Mouse (Mus musculus): ENCODE data around the gene Fggy. TPM values are rescaled to one million over a fixed set of nuclear protein-coding genes. Genes with fewer than 3 reads are reported as not detected.

Gene Fggy
- polyA plus RNA-seq, 1 experiment, result 2.7 TPM

DNA sequence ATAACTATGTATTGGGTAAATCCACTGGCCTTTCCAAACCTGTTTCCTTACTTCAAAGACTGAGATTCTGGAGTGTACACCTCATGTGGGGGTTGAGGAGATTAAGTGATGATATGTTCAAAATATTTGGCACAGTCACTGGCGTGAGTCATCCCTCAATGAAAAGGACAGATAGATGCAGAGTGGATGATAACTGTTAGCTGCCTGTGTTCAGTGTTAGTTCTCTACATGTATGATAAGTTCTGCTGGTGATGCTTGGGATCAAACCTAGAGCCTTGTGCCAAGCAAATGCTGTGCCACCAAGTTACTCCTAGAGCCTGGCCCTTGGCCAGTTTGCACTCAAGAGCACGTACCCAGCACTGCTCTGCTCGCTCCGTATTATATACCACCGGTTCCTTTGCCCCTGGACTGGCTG lies 304.4 kb downstream of the Fggy start:
- no peaks in the 10 kb centered on the region for H3K27me3 ChIP-seq (ENCODE audit: control insufficient read depth, insufficient read depth, low read length)
- no peak for TF ChIP-seq CTCF (IDR thresholded peaks at IDR 0.05; ENCODE audit: extremely low read depth, insufficient read depth, insufficient read length, insufficient replicate concordance)
- TF ChIP-seq POLR2A (IDR thresholded peaks at IDR 0.05; ENCODE audit: low read depth, low read length), result no peak
- H3K4me1 ChIP-seq (ENCODE audit: control insufficient read depth, insufficient read depth, insufficient read length), result no peaks in the 10 kb centered on the region
- no peak overlapping the region for H3K27ac ChIP-seq (ENCODE audit: insufficient read depth, low read length)
- H3K4me3 ChIP-seq (ENCODE audit: extremely low read depth, insufficient read depth, insufficient read length), result no peak overlapping the region
- 92% methylated on average over 5 of the region's 5 CpGs for WGBS
- no peaks in the 10 kb centered on the region for H3K36me3 ChIP-seq (ENCODE audit: control insufficient read depth, insufficient read depth, low read length)
- DNase-seq (ENCODE audit: low read depth in 1 of 2, low spot score in 2 of 2), result no peak

DNA sequence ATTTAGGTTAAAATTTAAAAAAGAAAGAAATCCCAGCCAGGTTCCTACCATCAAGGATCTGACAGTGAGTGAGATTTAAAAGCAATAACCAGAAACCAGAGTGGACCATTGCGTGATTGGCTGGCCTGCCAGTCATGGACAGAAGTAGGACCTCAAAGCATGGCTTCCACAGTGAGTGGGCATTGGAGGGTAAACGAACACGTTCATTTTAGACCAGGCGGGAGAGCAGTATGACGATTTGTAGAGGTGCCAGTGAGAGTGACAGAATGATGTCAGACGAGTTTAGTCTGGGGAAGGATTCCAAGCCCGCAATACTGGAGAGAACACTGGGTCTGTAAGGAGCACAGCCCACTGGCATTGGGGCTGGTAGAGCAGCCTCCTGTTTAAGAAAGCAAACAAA lies 305.0 kb downstream of the Fggy start:
- DNase-seq (ENCODE audit: low read depth in 1 of 2, low spot score in 2 of 2), result no peak
- TF ChIP-seq POLR2A (IDR thresholded peaks at IDR 0.05; ENCODE audit: low read depth, low read length) (no peak), CTCF (IDR thresholded peaks at IDR 0.05; ENCODE audit: extremely low read depth, insufficient read depth, insufficient read length, insufficient replicate concordance) (no peak)
- no peak overlapping the region for H3K27ac ChIP-seq (ENCODE audit: insufficient read depth, low read length)
- H3K4me3 ChIP-seq (ENCODE audit: extremely low read depth, insufficient read depth, insufficient read length), result no peak overlapping the region
- WGBS, result 89% methylated on average over 7 of the region's 7 CpGs
- no peaks in the 10 kb centered on the region for H3K4me1 ChIP-seq (ENCODE audit: control insufficient read depth, insufficient read depth, insufficient read length)
- H3K36me3 ChIP-seq (ENCODE audit: control insufficient read depth, insufficient read depth, low read length), result no peaks in the 10 kb centered on the region
- H3K27me3 ChIP-seq (ENCODE audit: control insufficient read depth, insufficient read depth, low read length), result no peaks in the 10 kb centered on the region

DNA sequence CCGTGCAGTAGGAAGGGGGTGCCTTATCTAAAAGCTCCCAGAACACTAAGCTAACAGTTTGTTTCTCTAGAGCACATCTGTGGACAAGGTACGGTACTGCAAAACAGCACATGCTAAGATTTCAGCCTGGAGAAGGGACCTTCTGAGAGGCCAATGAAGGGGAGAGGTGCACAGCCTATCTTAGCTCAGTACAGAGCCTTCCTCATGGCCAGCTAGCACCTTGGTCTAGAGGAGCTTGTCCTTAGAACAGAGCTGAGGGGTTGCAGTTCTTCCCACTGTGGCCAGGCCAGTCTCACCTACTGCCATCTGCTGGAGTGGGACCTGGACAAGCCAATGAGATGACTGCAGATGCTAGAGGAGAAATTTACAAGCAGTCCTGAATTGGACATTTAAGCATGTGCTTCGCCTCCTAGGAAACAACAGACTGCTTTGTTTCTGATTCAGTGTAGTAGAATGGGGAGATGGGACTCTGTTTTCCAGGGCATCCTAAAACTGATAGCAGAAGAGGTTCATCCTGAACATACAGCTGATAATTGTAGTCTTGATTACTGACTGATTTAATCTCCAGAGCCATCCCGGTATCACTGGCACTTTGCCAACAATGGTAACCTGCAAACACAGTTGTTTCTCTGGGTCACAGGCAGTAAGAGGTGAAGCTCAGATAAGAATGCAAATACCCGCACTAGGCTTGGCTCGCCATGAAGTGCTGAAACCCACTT lies 305.6 kb downstream of the Fggy start:
- Histone ChIP-seq H3K4me1 (ENCODE audit: control insufficient read depth, insufficient read depth, insufficient read length) (no peaks in the 10 kb centered on the region), H3K27ac (ENCODE audit: insufficient read depth, low read length) (no peak overlapping the region), H3K27me3 (ENCODE audit: control insufficient read depth, insufficient read depth, low read length) (no peaks in the 10 kb centered on the region), H3K4me3 (ENCODE audit: extremely low read depth, insufficient read depth, insufficient read length) (no peak overlapping the region), H3K36me3 (ENCODE audit: control insufficient read depth, insufficient read depth, low read length) (no peaks in the 10 kb centered on the region)
- WGBS, result 68% methylated on average over 6 of the region's 6 CpGs
- no peak for DNase-seq (ENCODE audit: low read depth in 1 of 2, low spot score in 2 of 2)
- TF ChIP-seq CTCF (IDR thresholded peaks at IDR 0.05; ENCODE audit: extremely low read depth, insufficient read depth, insufficient read length, insufficient replicate concordance) (no peak), POLR2A (IDR thresholded peaks at IDR 0.05; ENCODE audit: low read depth, low read length) (no peak)

DNA sequence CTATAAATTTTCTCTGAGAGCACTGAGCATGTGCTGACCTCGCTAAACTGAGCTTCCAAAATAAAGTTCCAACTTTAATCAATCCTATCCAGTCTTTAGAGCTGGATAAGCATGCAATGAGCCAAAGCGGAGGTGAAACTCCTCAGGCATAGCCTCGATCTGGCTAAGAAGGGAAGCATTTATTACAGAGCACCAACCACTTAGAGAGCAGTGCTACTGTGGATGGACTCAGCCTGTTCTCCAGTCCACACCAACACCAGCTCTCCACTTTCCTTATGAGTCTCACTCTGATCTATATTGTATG lies 306.1 kb downstream of the Fggy start:
- H3K4me3 ChIP-seq (ENCODE audit: extremely low read depth, insufficient read depth, insufficient read length), result no peak overlapping the region
- 89% methylated on average over 3 of the region's 3 CpGs for WGBS
- H3K27ac ChIP-seq (ENCODE audit: insufficient read depth, low read length), result no peak overlapping the region
- no peak for TF ChIP-seq POLR2A (IDR thresholded peaks at IDR 0.05; ENCODE audit: low read depth, low read length)
- TF ChIP-seq CTCF (IDR thresholded peaks at IDR 0.05; ENCODE audit: extremely low read depth, insufficient read depth, insufficient read length, insufficient replicate concordance), result no peak
- DNase-seq (ENCODE audit: low read depth in 1 of 2, low spot score in 2 of 2), result no peak
- no peaks in the 10 kb centered on the region for H3K36me3 ChIP-seq (ENCODE audit: control insufficient read depth, insufficient read depth, low read length)
- H3K27me3 ChIP-seq (ENCODE audit: control insufficient read depth, insufficient read depth, low read length), result no peaks in the 10 kb centered on the region
- no peaks in the 10 kb centered on the region for H3K4me1 ChIP-seq (ENCODE audit: control insufficient read depth, insufficient read depth, insufficient read length)

DNA sequence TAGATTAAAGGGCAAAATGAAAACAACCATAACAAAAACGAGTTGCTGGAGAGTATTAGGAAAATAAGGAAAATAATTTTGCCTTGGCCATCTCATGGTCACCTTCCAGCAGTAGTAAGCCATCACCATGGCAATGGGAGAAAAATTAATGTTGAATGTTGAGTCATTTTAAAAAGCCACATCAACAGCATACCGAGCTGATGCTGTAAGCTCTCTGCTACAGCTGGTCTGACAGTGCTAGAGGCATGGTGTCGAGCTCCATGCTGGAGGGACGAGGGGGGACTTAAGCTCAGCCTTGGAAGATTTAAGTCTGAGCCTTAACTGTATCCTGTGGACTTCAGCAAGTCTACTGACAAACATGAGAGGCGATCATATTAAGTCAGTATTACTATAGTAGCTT lies 307.9 kb downstream of the Fggy start:
- 83% methylated on average over 5 of the region's 5 CpGs for WGBS
- TF ChIP-seq CTCF (IDR thresholded peaks at IDR 0.05; ENCODE audit: extremely low read depth, insufficient read depth, insufficient read length, insufficient replicate concordance), result no peak
- no peak for TF ChIP-seq POLR2A (IDR thresholded peaks at IDR 0.05; ENCODE audit: low read depth, low read length)
- Histone ChIP-seq H3K36me3 (ENCODE audit: control insufficient read depth, insufficient read depth, low read length) (no peaks in the 10 kb centered on the region), H3K27ac (ENCODE audit: insufficient read depth, low read length) (no peak overlapping the region), H3K27me3 (ENCODE audit: control insufficient read depth, insufficient read depth, low read length) (no peaks in the 10 kb centered on the region), H3K4me3 (ENCODE audit: extremely low read depth, insufficient read depth, insufficient read length) (no peak overlapping the region), H3K4me1 (ENCODE audit: control insufficient read depth, insufficient read depth, insufficient read length) (no peaks in the 10 kb centered on the region)
- no peak for DNase-seq (ENCODE audit: low read depth in 1 of 2, low spot score in 2 of 2)

DNA sequence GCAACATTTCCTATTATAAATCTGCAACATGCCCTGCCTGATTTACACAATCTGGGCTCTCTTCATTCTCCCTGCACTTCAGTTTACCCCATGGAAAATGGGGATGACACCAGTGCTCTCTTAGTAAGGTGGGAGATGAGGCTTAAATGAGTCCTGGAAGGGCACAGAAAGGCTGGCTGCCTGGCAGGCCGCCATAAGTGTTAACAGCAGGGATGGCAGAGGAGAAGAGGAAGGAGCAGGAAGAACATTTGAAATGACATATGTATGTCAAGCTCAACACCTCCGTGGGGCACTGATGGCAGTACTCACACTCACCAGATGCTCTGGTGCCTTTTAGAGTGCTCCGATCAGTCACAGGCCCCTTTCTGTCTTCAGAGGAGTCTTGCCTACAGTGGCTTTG lies 308.6 kb downstream of the Fggy start:
- 91% methylated on average over 3 of the region's 3 CpGs for WGBS
- Histone ChIP-seq H3K27me3 (ENCODE audit: control insufficient read depth, insufficient read depth, low read length) (no peaks in the 10 kb centered on the region), H3K27ac (ENCODE audit: insufficient read depth, low read length) (no peak overlapping the region), H3K36me3 (ENCODE audit: control insufficient read depth, insufficient read depth, low read length) (no peaks in the 10 kb centered on the region), H3K4me3 (ENCODE audit: extremely low read depth, insufficient read depth, insufficient read length) (no peak overlapping the region), H3K4me1 (ENCODE audit: control insufficient read depth, insufficient read depth, insufficient read length) (no peaks in the 10 kb centered on the region)
- TF ChIP-seq POLR2A (IDR thresholded peaks at IDR 0.05; ENCODE audit: low read depth, low read length), result no peak
- no peak for TF ChIP-seq CTCF (IDR thresholded peaks at IDR 0.05; ENCODE audit: extremely low read depth, insufficient read depth, insufficient read length, insufficient replicate concordance)
- no peak for DNase-seq (ENCODE audit: low read depth in 1 of 2, low spot score in 2 of 2)

DNA sequence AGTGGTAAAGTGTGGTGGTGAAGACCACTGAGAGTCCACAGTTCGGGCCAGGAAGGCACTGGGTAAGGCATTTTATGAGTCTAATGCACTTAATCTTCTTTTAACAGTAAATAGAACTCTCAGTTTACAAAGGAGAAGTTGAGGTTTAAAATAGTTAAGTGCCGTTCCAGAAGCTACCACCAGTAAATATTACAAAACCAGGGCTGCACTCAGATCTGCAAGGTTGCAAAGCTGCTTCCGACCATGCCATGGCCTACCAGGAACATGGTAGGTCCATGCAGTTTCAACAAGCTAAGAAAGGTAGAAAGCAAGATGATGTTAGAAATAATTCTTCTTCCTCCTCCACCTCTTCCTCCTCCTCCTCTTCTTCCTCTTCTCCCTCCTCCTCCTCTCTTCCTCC lies 309.8 kb downstream of the Fggy start:
- no peak for DNase-seq (ENCODE audit: low read depth in 1 of 2, low spot score in 2 of 2)
- no peaks in the 10 kb centered on the region for H3K27me3 ChIP-seq (ENCODE audit: control insufficient read depth, insufficient read depth, low read length)
- no peak overlapping the region for H3K27ac ChIP-seq (ENCODE audit: insufficient read depth, low read length)
- no peaks in the 10 kb centered on the region for H3K4me1 ChIP-seq (ENCODE audit: control insufficient read depth, insufficient read depth, insufficient read length)
- no peak for TF ChIP-seq POLR2A (IDR thresholded peaks at IDR 0.05; ENCODE audit: low read depth, low read length)
- no peak for TF ChIP-seq CTCF (IDR thresholded peaks at IDR 0.05; ENCODE audit: extremely low read depth, insufficient read depth, insufficient read length, insufficient replicate concordance)
- WGBS, result 56% methylated on average over 3 of the region's 3 CpGs
- no peaks in the 10 kb centered on the region for H3K36me3 ChIP-seq (ENCODE audit: control insufficient read depth, insufficient read depth, low read length)
- no peak overlapping the region for H3K4me3 ChIP-seq (ENCODE audit: extremely low read depth, insufficient read depth, insufficient read length)
